Mouse (Mus musculus): ENCODE data around the gene Plcxd1.
A peak's percentile ranks its signal among the peaks of the same experiment; 100 is the strongest.
"Not testable (repeated sequence)": the region's sequence is repeated elsewhere in the genome, so short reads cannot be mapped to it uniquely, and the experiment has no call there.

Plcxd1 gene

GRCm38 (mm10) chr5:110107581-110108304 is 8.0 kb downstream of the Plcxd1 start, which contains the start of gene Gtpbp6:
Gene Gtpbp6 (minus strand): TSS chr5:110108197.
- peak; percentile 95 for DNase-seq (ENCODE audit: low spot score)

- DNase-seq (ENCODE audit: low spot score) = peak; percentile 98
Observed at GRCm38 (mm10) chr5:110108305-110108628, 8.5 kb downstream of the Plcxd1 start.

- peak; percentile 89 for DNase-seq (ENCODE audit: low spot score)
Observed at GRCm38 (mm10) chr5:110109991-110110441, 10.2 kb downstream of the Plcxd1 start, which contains the start of gene Zfp605. Gene Zfp605 (plus strand): TSS chr5:110110092.

- DNase-seq (ENCODE audit: low spot score) = not testable (repeated sequence)
Observed at GRCm38 (mm10) chr5:110122380-110122779, 22.6 kb downstream of the Plcxd1 start.

- DNase-seq (ENCODE audit: low spot score) = peak; percentile 99
Observed at GRCm38 (mm10) chr5:110135293-110136086, 35.7 kb downstream of the Plcxd1 start, which contains the start of gene Chfr. Gene Chfr (plus strand): TSS chr5:110135842.

- no peak for DNase-seq (ENCODE audit: low spot score)
Observed at GRCm38 (mm10) chr5:110136087-110136464, 36.3 kb downstream of the Plcxd1 start.

- DNase-seq (ENCODE audit: low spot score) = no peak
Observed at GRCm38 (mm10) chr5:110137816-110138215, 38.0 kb downstream of the Plcxd1 start.

GRCm38 (mm10) chr5:110139325-110139724 is 39.6 kb downstream of the Plcxd1 start:
- no peak for DNase-seq (ENCODE audit: low spot score)

- no peak for DNase-seq (ENCODE audit: low spot score)
Observed at GRCm38 (mm10) chr5:110140424-110140823, 40.7 kb downstream of the Plcxd1 start.

GRCm38 (mm10) chr5:110142309-110142708 is 42.5 kb downstream of the Plcxd1 start:
- DNase-seq (ENCODE audit: low spot score) = peak; percentile 49

GRCm38 (mm10) chr5:110143007-110143406 is 43.2 kb downstream of the Plcxd1 start:
- peak; percentile 12 for DNase-seq (ENCODE audit: low spot score)

All from lung, postnatal 25 days (tissue).